Mouse (Mus musculus) liver, adult 2 months (tissue): Measurements from ENCODE around the gene Grm7.

Source experiments
- CTCF ChIP-seq: fragments of 200-500 bp; IDR thresholded peaks from 2 replicates; pipeline ENCODE4 v1.5.1; 2011; ENCODE audit warnings: low read depth, low read length, control low read depth
- POLR2A ChIP-seq: fragments of 200-500 bp; IDR thresholded peaks from 2 replicates; pipeline ENCODE4 v1.6.1; 2011; ENCODE audit warnings: low read length, control low read depth; ENCODE audit not compliant: insufficient read depth; ENCODE audit errors: extremely low read depth

- TF ChIP-seq CTCF: no peak
- no peak for TF ChIP-seq POLR2A
Observed at GRCm38 (mm10) chr6:111049247-111049646, 403.9 kb downstream of the Grm7 start.
